Mouse (Mus musculus): Measurements from ENCODE around the gene Apof. TPM values are rescaled to one million over a fixed set of nuclear protein-coding genes. Genes with fewer than 3 reads are reported as not detected.
A peak's percentile ranks its signal among the peaks of the same experiment; 100 is the strongest.
"Not testable (repeated sequence)": the region's sequence is repeated elsewhere in the genome, so short reads cannot be mapped to it uniquely, and the experiment has no call there.

The Apof gene
- polyA plus RNA-seq, 2 experiments: 61.3 to 73.7 TPM

- Histone ChIP-seq H3K4me2 (ENCODE audit: low read depth) (no peak overlapping the region), H3K9me3 (ENCODE audit: control insufficient read depth, low read length) (no peaks in the 10 kb centered on the region), H3K27me3 (ENCODE audit: control insufficient read depth, insufficient read depth, low read length) (no peaks in the 10 kb centered on the region), H3K36me3 (replicated peaks; ENCODE audit: control insufficient read depth, insufficient read depth, low read depth) (peaks cover 10% of the 10 kb centered on the region), H3K4me3 (ENCODE audit: insufficient read depth in 1 of 2, low read depth in 2 of 2, low read length in 2 of 2) (no peak overlapping the region), H3K27ac (no peak overlapping the region), H3K9ac (replicated peaks) (no peak overlapping the region), H3K4me1 (replicated peaks; ENCODE audit: control insufficient read depth in 2 of 2, insufficient read depth in 2 of 2, low read length in 1 of 2) (no peaks in the 10 kb centered on the region)
- no peak for DNase-seq (ENCODE audit: low read depth in 3 of 3, low spot score in 3 of 3)
- TF ChIP-seq CTCF (IDR thresholded peaks at IDR 0.05; ENCODE audit: low read depth) (peak; percentile 9; the same call in 1 of the 2 replicates), EP300 (IDR thresholded peaks at IDR 0.05; ENCODE audit: low read depth) (no peak)
- WGBS (ENCODE audit: insufficient replicate concordance): 85% methylated on average over 14 of the region's 14 CpGs
- no peak for ATAC-seq (ENCODE audit: insufficient read depth)
Measured at GRCm38 (mm10) chr10:128281682-128282081, 13.2 kb downstream of the Apof start.

GRCm38 (mm10) chr10:128282886-128283450 is 14.5 kb downstream of the Apof start:
- Histone ChIP-seq H3K9ac (replicated peaks) (no peak overlapping the region), H3K4me1 (replicated peaks; ENCODE audit: control insufficient read depth in 2 of 2, insufficient read depth in 2 of 2, low read length in 1 of 2) (no peaks in the 10 kb centered on the region), H3K9me3 (ENCODE audit: control insufficient read depth, low read length) (no peaks in the 10 kb centered on the region), H3K36me3 (replicated peaks; ENCODE audit: control insufficient read depth, insufficient read depth, low read depth) (peaks cover 10% of the 10 kb centered on the region), H3K4me2 (ENCODE audit: low read depth) (no peak overlapping the region), H3K27me3 (ENCODE audit: control insufficient read depth, insufficient read depth, low read length) (no peaks in the 10 kb centered on the region), H3K4me3 (ENCODE audit: insufficient read depth in 1 of 2, low read depth in 2 of 2, low read length in 2 of 2) (no peak overlapping the region), H3K27ac (no peak overlapping the region)
- no peak for ATAC-seq (ENCODE audit: insufficient read depth)
- no peak for TF ChIP-seq CTCF (IDR thresholded peaks at IDR 0.05; ENCODE audit: low read depth)
- TF ChIP-seq EP300 (IDR thresholded peaks at IDR 0.05; ENCODE audit: low read depth): no peak
- 81% methylated on average over 20 of the region's 20 CpGs for WGBS (ENCODE audit: insufficient replicate concordance)
- DNase-seq (ENCODE audit: low read depth in 3 of 3, low spot score in 3 of 3): no peak

GRCm38 (mm10) chr10:128283604-128284579 is 15.4 kb downstream of the Apof start:
- no peak overlapping the region for H3K9ac ChIP-seq (replicated peaks)
- no peak overlapping the region for H3K4me2 ChIP-seq (ENCODE audit: low read depth)
- H3K4me3 ChIP-seq (ENCODE audit: insufficient read depth in 1 of 2, low read depth in 2 of 2, low read length in 2 of 2): no peak overlapping the region
- H3K36me3 ChIP-seq (replicated peaks; ENCODE audit: control insufficient read depth, insufficient read depth, low read depth): peaks cover 10% of the 10 kb centered on the region
- H3K27ac ChIP-seq: no peak overlapping the region
- peak; percentile 28; the same call in 1 of the 2 replicates for ATAC-seq (ENCODE audit: insufficient read depth)
- no peaks in the 10 kb centered on the region for H3K27me3 ChIP-seq (ENCODE audit: control insufficient read depth, insufficient read depth, low read length)
- peak in 2 of 3 experiments; percentile 53 to 58 for DNase-seq (ENCODE audit: low read depth in 3 of 3, low spot score in 3 of 3)
- H3K9me3 ChIP-seq (ENCODE audit: control insufficient read depth, low read length): no peaks in the 10 kb centered on the region
- WGBS (ENCODE audit: insufficient replicate concordance): 62% methylated on average over 31 of the region's 31 CpGs
- no peak for TF ChIP-seq EP300 (IDR thresholded peaks at IDR 0.05; ENCODE audit: low read depth)
- TF ChIP-seq CTCF (IDR thresholded peaks at IDR 0.05; ENCODE audit: low read depth): peak; percentile 86
- H3K4me1 ChIP-seq (replicated peaks; ENCODE audit: control insufficient read depth in 2 of 2, insufficient read depth in 2 of 2, low read length in 1 of 2): no peaks in the 10 kb centered on the region

GRCm38 (mm10) chr10:128290594-128290993 is 22.1 kb downstream of the Apof start:
- H3K27ac ChIP-seq; H3K4me3 ChIP-seq (ENCODE audit: insufficient read depth in 1 of 2, low read depth in 2 of 2, low read length in 2 of 2); H3K9me3 ChIP-seq (ENCODE audit: control insufficient read depth, low read length); H3K4me2 ChIP-seq (ENCODE audit: low read depth); H3K27me3 ChIP-seq (ENCODE audit: control insufficient read depth, insufficient read depth, low read length); H3K4me1 ChIP-seq (replicated peaks; ENCODE audit: control insufficient read depth in 2 of 2, insufficient read depth in 2 of 2, low read length in 1 of 2); H3K9ac ChIP-seq (replicated peaks); DNase-seq (ENCODE audit: low read depth in 3 of 3, low spot score in 3 of 3); H3K36me3 ChIP-seq (replicated peaks; ENCODE audit: control insufficient read depth, insufficient read depth, low read depth); ATAC-seq (ENCODE audit: insufficient read depth): not testable (repeated sequence)
- 93% methylated on average over 1 of the region's 1 CpGs for WGBS (ENCODE audit: insufficient replicate concordance)
